Mouse (Mus musculus): ENCODE measurements around the gene Azi2. TPM values are rescaled to one million over a fixed set of nuclear protein-coding genes. Genes with fewer than 3 reads are reported as not detected.

Azi2 gene
- polyA plus RNA-seq (2016; fragmentation: Nextera tagmentation; extraction: Ambion mirVana) = 54.2 and 58.6 TPM in 2 replicates

GRCm38 (mm10) chr9:118040218-118041021, at the start of gene Azi2:
Gene Azi2 (plus strand): TSS chr9:118040499.
- peaks cover 2% of the 10 kb centered on the region; the same call in 1 of the 2 replicates for H3K36me3 ChIP-seq (replicated peaks)
- under 1% methylated on average over 87 of the region's 87 CpGs for WGBS
- H3K4me1 ChIP-seq = peaks cover 16% of the 10 kb centered on the region
- peak; percentile 96 for DNase-seq (ENCODE audit: extremely low spot score, low spot score)
- H3K4me3 ChIP-seq = peak within 1 kb of the TSS; percentile 81
- peak within 1 kb of the TSS; percentile 97 for H3K27ac ChIP-seq
- no peaks in the 10 kb centered on the region for H3K9me3 ChIP-seq
- no peaks in the 10 kb centered on the region for H3K27me3 ChIP-seq (ENCODE audit: poor library complexity, severe bottlenecking)

GRCm38 (mm10) chr9:117996631-117997030, 43.7 kb upstream of the Azi2 start:
- no peaks in the 10 kb centered on the region for H3K36me3 ChIP-seq (replicated peaks)
- no peaks in the 10 kb centered on the region for H3K27me3 ChIP-seq (ENCODE audit: poor library complexity, severe bottlenecking)
- no peak overlapping the region for H3K4me3 ChIP-seq
- H3K4me1 ChIP-seq = no peaks in the 10 kb centered on the region
- H3K9me3 ChIP-seq = no peaks in the 10 kb centered on the region
- WGBS = 90% methylated on average over 5 of the region's 5 CpGs
- H3K27ac ChIP-seq = no peak overlapping the region
- no peak for DNase-seq (ENCODE audit: extremely low spot score, low spot score)

- WGBS = 94% methylated on average over 3 of the region's 3 CpGs
- H3K36me3 ChIP-seq (replicated peaks) = no peaks in the 10 kb centered on the region
- no peaks in the 10 kb centered on the region for H3K4me1 ChIP-seq
- H3K27ac ChIP-seq = no peak overlapping the region
- no peaks in the 10 kb centered on the region for H3K27me3 ChIP-seq (ENCODE audit: poor library complexity, severe bottlenecking)
- H3K4me3 ChIP-seq = no peak overlapping the region
- H3K9me3 ChIP-seq = no peaks in the 10 kb centered on the region
- no peak for DNase-seq (ENCODE audit: extremely low spot score, low spot score)
These were observed 38.8 kb upstream of the Azi2 start for GRCm38 (mm10) chr9:118001488-118001887.

- H3K27me3 ChIP-seq (ENCODE audit: poor library complexity, severe bottlenecking) = no peaks in the 10 kb centered on the region
- no peaks in the 10 kb centered on the region for H3K9me3 ChIP-seq
- H3K4me3 ChIP-seq = no peak overlapping the region
- H3K36me3 ChIP-seq (replicated peaks) = no peaks in the 10 kb centered on the region
- no peak overlapping the region for H3K27ac ChIP-seq
- H3K4me1 ChIP-seq = no peaks in the 10 kb centered on the region
- no peak for DNase-seq (ENCODE audit: extremely low spot score, low spot score)
- WGBS = 90% methylated on average over 4 of the region's 4 CpGs
These were observed 36.9 kb upstream of the Azi2 start for GRCm38 (mm10) chr9:118003218-118003886.

GRCm38 (mm10) chr9:118003937-118004336, 36.4 kb upstream of the Azi2 start:
- Histone ChIP-seq H3K27ac (no peak overlapping the region), H3K36me3 (replicated peaks) (no peaks in the 10 kb centered on the region), H3K9me3 (no peaks in the 10 kb centered on the region), H3K4me1 (no peaks in the 10 kb centered on the region), H3K27me3 (ENCODE audit: poor library complexity, severe bottlenecking) (no peaks in the 10 kb centered on the region), H3K4me3 (no peak overlapping the region)
- WGBS = 92% methylated on average over 4 of the region's 4 CpGs
- no peak for DNase-seq (ENCODE audit: extremely low spot score, low spot score)

- no peaks in the 10 kb centered on the region for H3K27me3 ChIP-seq (ENCODE audit: poor library complexity, severe bottlenecking)
- no peak for DNase-seq (ENCODE audit: extremely low spot score, low spot score)
- no peaks in the 10 kb centered on the region for H3K36me3 ChIP-seq (replicated peaks)
- H3K4me3 ChIP-seq = no peak overlapping the region
- no peaks in the 10 kb centered on the region for H3K9me3 ChIP-seq
- WGBS = 93% methylated on average over 3 of the region's 3 CpGs
- H3K4me1 ChIP-seq = no peaks in the 10 kb centered on the region
- H3K27ac ChIP-seq = no peak overlapping the region
These were observed 27.4 kb upstream of the Azi2 start for GRCm38 (mm10) chr9:118012928-118013327.

GRCm38 (mm10) chr9:118024966-118025365, 15.3 kb upstream of the Azi2 start:
- no peaks in the 10 kb centered on the region for H3K36me3 ChIP-seq (replicated peaks)
- H3K27ac ChIP-seq = no peak overlapping the region
- DNase-seq (ENCODE audit: extremely low spot score, low spot score) = no peak
- no peak overlapping the region for H3K4me3 ChIP-seq
- no peaks in the 10 kb centered on the region for H3K27me3 ChIP-seq (ENCODE audit: poor library complexity, severe bottlenecking)
- no peaks in the 10 kb centered on the region for H3K9me3 ChIP-seq
- H3K4me1 ChIP-seq = no peaks in the 10 kb centered on the region
- WGBS = 78% methylated on average over 2 of the region's 2 CpGs

GRCm38 (mm10) chr9:118029490-118029889, 10.8 kb upstream of the Azi2 start:
- no peaks in the 10 kb centered on the region for H3K9me3 ChIP-seq
- WGBS = 62% methylated on average over 4 of the region's 4 CpGs
- DNase-seq (ENCODE audit: extremely low spot score, low spot score) = no peak
- H3K4me1 ChIP-seq = no peaks in the 10 kb centered on the region
- no peak overlapping the region for H3K27ac ChIP-seq
- no peak overlapping the region for H3K4me3 ChIP-seq
- H3K36me3 ChIP-seq (replicated peaks) = no peaks in the 10 kb centered on the region
- H3K27me3 ChIP-seq (ENCODE audit: poor library complexity, severe bottlenecking) = no peaks in the 10 kb centered on the region

- H3K9me3 ChIP-seq = no peaks in the 10 kb centered on the region
- no peak overlapping the region for H3K27ac ChIP-seq
- H3K36me3 ChIP-seq (replicated peaks) = no peaks in the 10 kb centered on the region
- no peak for DNase-seq (ENCODE audit: extremely low spot score, low spot score)
- WGBS = 91% methylated on average over 1 of the region's 1 CpGs
- no peaks in the 10 kb centered on the region for H3K4me1 ChIP-seq
- H3K4me3 ChIP-seq = no peak overlapping the region
- H3K27me3 ChIP-seq (ENCODE audit: poor library complexity, severe bottlenecking) = no peaks in the 10 kb centered on the region
These were observed 10.0 kb upstream of the Azi2 start for GRCm38 (mm10) chr9:118030252-118030651.

- H3K4me3 ChIP-seq = no peak overlapping the region
- no peaks in the 10 kb centered on the region for H3K9me3 ChIP-seq
- H3K36me3 ChIP-seq (replicated peaks) = no peaks in the 10 kb centered on the region
- no peaks in the 10 kb centered on the region for H3K27me3 ChIP-seq (ENCODE audit: poor library complexity, severe bottlenecking)
- 58% methylated on average over 2 of the region's 2 CpGs for WGBS
- no peaks in the 10 kb centered on the region for H3K4me1 ChIP-seq
- DNase-seq (ENCODE audit: extremely low spot score, low spot score) = no peak
- H3K27ac ChIP-seq = no peak overlapping the region
These were observed 8.6 kb upstream of the Azi2 start for GRCm38 (mm10) chr9:118031694-118032093.

- no peak for DNase-seq (ENCODE audit: extremely low spot score, low spot score)
- whole genome bisulfite sequencing = 89% methylated on average over 3 of the region's 3 CpGs
- no peak overlapping the region for H3K4me3 ChIP-seq
- H3K36me3 ChIP-seq (replicated peaks) = no peaks in the 10 kb centered on the region
- H3K27ac ChIP-seq = no peak overlapping the region
- H3K4me1 ChIP-seq = no peaks in the 10 kb centered on the region
- no peaks in the 10 kb centered on the region for H3K27me3 ChIP-seq (ENCODE audit: poor library complexity, severe bottlenecking)
- no peaks in the 10 kb centered on the region for H3K9me3 ChIP-seq
These were observed 5.3 kb upstream of the Azi2 start for GRCm38 (mm10) chr9:118034990-118035389.

- DNase-seq (ENCODE audit: extremely low spot score, low spot score) = peak; percentile 20
- Histone ChIP-seq H3K27ac (peak overlapping the region; percentile 97), H3K36me3 (replicated peaks) (peaks cover 2% of the 10 kb centered on the region; the same call in 1 of the 2 replicates), H3K4me1 (peaks cover 16% of the 10 kb centered on the region), H3K4me3 (peak overlapping the region; percentile 81), H3K9me3 (no peaks in the 10 kb centered on the region), H3K27me3 (ENCODE audit: poor library complexity, severe bottlenecking) (no peaks in the 10 kb centered on the region)
- 4% methylated on average over 21 of the region's 21 CpGs for WGBS
These were observed 712 bp downstream of the Azi2 start for GRCm38 (mm10) chr9:118041022-118041400.

- Histone ChIP-seq H3K4me3 (peak overlapping the region; percentile 81), H3K9me3 (no peaks in the 10 kb centered on the region), H3K27me3 (ENCODE audit: poor library complexity, severe bottlenecking) (no peaks in the 10 kb centered on the region), H3K4me1 (peaks cover 16% of the 10 kb centered on the region), H3K36me3 (replicated peaks) (peaks cover 2% of the 10 kb centered on the region; the same call in 1 of the 2 replicates), H3K27ac (no peak overlapping the region)
- WGBS = 46% methylated on average over 5 of the region's 5 CpGs
- no peak for DNase-seq (ENCODE audit: extremely low spot score, low spot score)
These were observed 1.3 kb downstream of the Azi2 start for GRCm38 (mm10) chr9:118041646-118042045.
